Mouse (Mus musculus): ENCODE results near the gene BC005624. TPM values are rescaled to one million over a fixed set of nuclear protein-coding genes. Genes with fewer than 3 reads are reported as not detected.

The BC005624 gene
- total and polyA plus RNA-seq, 2 experiments from 2014 or later = 34.8 to 93.1 TPM

- Histone ChIP-seq H3K27me3 (ENCODE audit: insufficient read depth, low read length) (no peaks in the 10 kb centered on the region), H3K36me3 (ENCODE audit: insufficient read depth, low read length) (no peaks in the 10 kb centered on the region), H3K4me2 (ENCODE audit: low read depth, low read length, poor library complexity, severe bottlenecking) (no peak overlapping the region), H3K9me3 (ENCODE audit: low read length) (no peaks in the 10 kb centered on the region), H3K4me1 (ENCODE audit: insufficient read depth, low read length) (no peaks in the 10 kb centered on the region), H3K9ac (replicated peaks; ENCODE audit: low read length, poor library complexity, severe bottlenecking) (no peak overlapping the region), H3K4me3 (ENCODE audit: low read depth, low read length) (no peak overlapping the region), H3K27ac (ENCODE audit: low read depth, low read length) (no peak overlapping the region)
- WGBS = 50% methylated on average over 3 of the region's 3 CpGs
- ATAC-seq (ENCODE audit: low FRiP score) = no peak
- no peak for DNase-seq (ENCODE audit: low spot score)
- TF ChIP-seq CTCF (IDR thresholded peaks at IDR 0.05) = no peak
Observed at GRCm38 (mm10) chr2:30923099-30923498, 58.9 kb downstream of the BC005624 start.

Other genes with a start within 250 kb of the BC005624 start
- 2.4 TPM in 1 of 2 replicates, not detected in the other for gene 1700001O22Rik, start 178.5 kb downstream of the BC005624 start, total RNA-seq (2014; rRNA removed)
- gene 1700001O22Rik, start 178.5 kb downstream of the BC005624 start, polyA plus RNA-seq (2015; fragmentation: Nextera tagmentation; extraction: Ambion mirVana) = 1.2 and 1.5 TPM in 2 replicates
- 62.2 and 74.1 TPM in 2 replicates for gene Ntmt1, start 174.4 kb downstream of the BC005624 start, total RNA-seq (2014; rRNA removed)
- 90.3 and 104 TPM in 2 replicates for gene Ntmt1, start 174.4 kb downstream of the BC005624 start, polyA plus RNA-seq (2015; fragmentation: Nextera tagmentation; extraction: Ambion mirVana)
- 36.5 and 40.7 TPM in 2 replicates for gene Asb6, start 151.9 kb downstream of the BC005624 start, total RNA-seq (2014; rRNA removed)
- gene Asb6, start 151.9 kb downstream of the BC005624 start, polyA plus RNA-seq (2015; fragmentation: Nextera tagmentation; extraction: Ambion mirVana) = 36.1 and 39.6 TPM in 2 replicates
- 4.4 and 12.5 TPM in 2 replicates for gene Prrx2, start 147.2 kb downstream of the BC005624 start, total RNA-seq (2014; rRNA removed)
- 3.0 and 5.1 TPM in 2 replicates for gene Prrx2, start 147.2 kb downstream of the BC005624 start, polyA plus RNA-seq (2015; fragmentation: Nextera tagmentation; extraction: Ambion mirVana)
- 6.7 and 19.8 TPM in 2 replicates for gene Ptges, start 52.3 kb downstream of the BC005624 start, total RNA-seq (2014; rRNA removed)
- 8.0 and 8.5 TPM in 2 replicates for gene Ptges, start 52.3 kb downstream of the BC005624 start, polyA plus RNA-seq (2015; fragmentation: Nextera tagmentation; extraction: Ambion mirVana)
- 27.1 and 28.3 TPM in 2 replicates for gene Tor1b, start 29.2 kb downstream of the BC005624 start, total RNA-seq (2014; rRNA removed)
- 16.4 and 17.0 TPM in 2 replicates for gene Tor1b, start 29.2 kb downstream of the BC005624 start, polyA plus RNA-seq (2015; fragmentation: Nextera tagmentation; extraction: Ambion mirVana)
- gene Tor1a, start 14.3 kb downstream of the BC005624 start, total RNA-seq (2014; rRNA removed) = 68.9 and 88.7 TPM in 2 replicates
- gene Tor1a, start 14.3 kb downstream of the BC005624 start, polyA plus RNA-seq (2015; fragmentation: Nextera tagmentation; extraction: Ambion mirVana) = 90.3 and 95.4 TPM in 2 replicates
- 36.6 and 41.2 TPM in 2 replicates for gene Usp20, start 78 bp upstream of the BC005624 start, total RNA-seq (2014; rRNA removed)
- 32.5 and 32.8 TPM in 2 replicates for gene Usp20, start 78 bp upstream of the BC005624 start, polyA plus RNA-seq (2015; fragmentation: Nextera tagmentation; extraction: Ambion mirVana)
- 22.1 and 23.6 TPM in 2 replicates for gene Fnbp1, start 159.8 kb upstream of the BC005624 start, total RNA-seq (2014; rRNA removed)
- 25.2 and 30.7 TPM in 2 replicates for gene Fnbp1, start 159.8 kb upstream of the BC005624 start, polyA plus RNA-seq (2015; fragmentation: Nextera tagmentation; extraction: Ambion mirVana)
- gene Gpr107, start 170.1 kb upstream of the BC005624 start, total RNA-seq (2014; rRNA removed) = 46.7 and 47.3 TPM in 2 replicates
- 30.9 and 31.6 TPM in 2 replicates for gene Gpr107, start 170.1 kb upstream of the BC005624 start, polyA plus RNA-seq (2015; fragmentation: Nextera tagmentation; extraction: Ambion mirVana)